Mouse (Mus musculus): Measurements from ENCODE around the gene Samd4b.

Samd4b gene

DNA sequence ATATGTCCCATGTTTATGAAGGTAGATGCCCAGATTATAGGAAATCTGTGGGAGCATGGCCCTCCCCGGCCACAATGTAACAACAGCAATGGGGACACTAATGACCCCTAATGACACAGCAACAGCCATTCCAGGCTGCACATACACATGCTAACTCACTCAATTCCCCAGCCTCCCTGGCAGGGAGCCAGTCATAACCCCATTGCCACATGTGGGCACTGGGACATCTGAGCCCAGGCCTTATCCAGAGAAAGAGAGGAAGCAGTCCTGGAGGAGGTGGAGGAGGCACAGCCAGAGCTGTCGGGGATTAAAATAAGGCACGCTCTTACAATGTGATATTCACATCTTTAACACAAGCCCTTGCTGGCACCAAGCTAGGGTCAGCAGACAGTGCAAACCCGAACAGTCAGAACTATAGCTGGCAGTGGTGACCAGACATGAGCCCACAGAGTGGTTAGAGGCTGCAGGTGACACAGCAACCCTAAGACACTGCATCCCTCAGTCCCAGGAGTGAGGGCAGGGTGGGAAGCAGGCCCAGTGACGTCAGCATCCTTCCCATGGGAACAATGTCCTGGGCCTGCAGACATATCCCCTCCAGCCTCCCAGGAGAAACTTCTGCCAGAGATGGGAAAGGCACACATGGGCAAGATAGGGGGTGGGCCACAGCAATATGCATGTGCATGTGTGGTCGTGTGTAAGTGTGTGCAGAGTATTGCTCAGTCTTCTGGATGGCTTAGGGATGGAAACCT is 11.1 kb downstream of the Samd4b start:
- peak; percentile 56 to 73 for DNase-seq

DNA sequence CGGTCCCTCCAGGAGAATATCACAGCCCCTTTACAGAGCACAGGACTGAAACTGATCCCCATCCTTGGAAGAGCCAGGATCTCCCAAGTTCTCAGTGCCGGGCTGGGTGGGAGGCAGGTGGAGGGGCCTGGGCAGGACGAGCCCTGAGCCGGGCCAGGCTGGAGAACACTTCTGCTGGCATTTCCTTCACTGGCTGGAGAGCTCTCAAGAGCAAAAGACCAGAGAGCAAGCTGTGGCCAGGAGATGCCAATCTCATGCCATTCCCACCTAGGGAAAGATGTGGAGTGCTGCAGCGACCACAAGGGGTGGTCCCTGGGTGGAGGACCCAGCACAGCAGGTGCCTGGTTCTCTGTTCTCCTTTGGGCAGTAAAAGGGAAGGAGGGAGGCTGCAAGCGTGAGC is 12.9 kb downstream of the Samd4b start:
- peak; percentile 56 to 69 for DNase-seq

DNA sequence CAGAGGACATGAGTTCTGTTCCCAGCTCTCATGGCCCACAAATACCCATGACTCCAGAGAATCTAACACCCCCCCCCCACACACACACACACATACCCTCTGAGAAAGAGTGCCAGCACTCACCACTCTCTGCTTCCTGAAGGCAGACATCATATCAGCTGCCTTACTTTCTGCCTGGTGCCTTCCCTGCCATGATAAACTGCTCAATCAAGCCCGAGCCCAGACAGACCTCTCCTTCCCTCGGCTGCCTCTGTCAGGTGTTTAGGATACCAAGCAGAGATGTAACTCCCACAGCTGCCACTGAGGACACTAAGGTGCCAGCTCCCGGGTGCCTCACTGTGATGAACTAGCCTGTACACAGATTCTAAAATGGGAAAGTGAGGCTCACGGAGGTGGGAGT is 13.5 kb downstream of the Samd4b start:
- no peak for DNase-seq

DNA sequence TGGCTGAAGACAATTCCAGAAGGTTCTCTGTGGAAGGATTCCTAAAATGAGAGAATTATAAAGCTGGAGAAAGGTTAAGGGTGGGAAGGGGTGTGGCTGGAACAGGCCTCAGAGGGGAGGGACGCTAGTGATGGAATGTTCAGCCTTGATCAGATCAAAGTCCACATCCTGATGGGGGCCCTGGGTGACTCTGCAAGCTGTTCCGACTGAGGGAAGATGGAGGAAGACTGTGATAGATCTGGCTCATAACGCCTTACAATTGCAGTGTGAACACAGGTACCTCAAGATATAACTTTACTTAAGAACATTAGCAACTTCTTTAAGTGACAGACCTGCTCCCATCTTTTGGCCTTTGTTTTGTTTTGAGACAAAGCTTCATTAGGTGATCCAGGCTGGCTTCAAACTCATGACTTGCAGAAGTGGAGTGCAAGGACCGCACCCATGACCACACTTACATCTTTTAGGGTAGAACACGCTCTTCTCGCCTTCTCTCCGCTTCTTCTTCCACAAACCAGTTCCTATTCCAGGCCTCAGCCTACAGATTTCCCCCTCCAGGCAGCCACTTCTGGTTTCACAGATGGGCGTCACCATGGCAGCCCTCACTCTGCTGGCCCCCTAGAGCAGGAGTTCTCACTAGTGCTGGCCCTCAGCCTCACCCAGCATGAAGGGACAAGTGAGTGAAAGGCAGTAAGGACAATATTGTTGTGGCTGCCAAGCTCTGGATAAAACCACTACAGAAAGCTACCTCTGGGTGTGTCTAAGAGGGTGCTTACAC is 14.2 kb downstream of the Samd4b start:
- DNase-seq, result peak in 1 of 2 experiments; percentile 69

DNA sequence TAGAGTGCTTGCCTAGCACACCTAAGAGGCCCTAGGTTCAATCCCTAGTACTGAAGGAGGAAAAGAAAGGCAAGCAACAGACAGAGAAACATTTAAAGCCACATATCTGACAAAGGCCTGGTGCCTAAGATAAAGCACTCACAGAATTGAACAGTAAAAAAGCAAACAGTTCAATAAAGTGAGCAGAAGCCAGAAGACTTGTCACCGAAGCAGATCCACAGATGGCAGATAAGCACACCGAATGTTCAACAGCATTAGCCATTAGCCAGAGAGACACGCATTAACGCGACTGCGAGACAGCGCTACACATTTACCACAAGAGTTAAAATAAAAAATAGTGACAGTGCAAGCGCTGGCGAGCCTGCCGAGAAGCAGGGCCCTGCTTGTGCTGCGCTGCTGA is 15.1 kb downstream of the Samd4b start:
- no peak for DNase-seq

DNA sequence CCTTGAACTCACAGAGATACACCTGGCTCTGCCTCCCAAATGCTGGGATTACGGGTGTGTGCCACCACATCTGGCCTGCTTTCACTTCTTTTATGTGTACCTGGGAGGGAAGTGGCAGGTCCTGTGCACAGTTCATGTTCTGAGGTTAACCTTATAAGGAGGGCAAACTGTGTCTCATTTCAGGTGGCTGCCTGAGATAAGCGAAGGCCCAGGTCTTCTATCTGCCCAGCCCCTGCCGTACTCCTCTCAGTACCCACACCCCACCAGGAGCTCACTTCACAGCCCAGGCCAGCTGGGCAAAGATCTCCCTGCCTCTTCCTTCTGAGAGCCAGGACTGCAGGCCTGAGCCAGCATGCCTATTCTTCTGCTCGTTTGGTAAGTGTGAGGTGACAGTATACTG is 16.2 kb downstream of the Samd4b start:
- no peak for DNase-seq

DNA sequence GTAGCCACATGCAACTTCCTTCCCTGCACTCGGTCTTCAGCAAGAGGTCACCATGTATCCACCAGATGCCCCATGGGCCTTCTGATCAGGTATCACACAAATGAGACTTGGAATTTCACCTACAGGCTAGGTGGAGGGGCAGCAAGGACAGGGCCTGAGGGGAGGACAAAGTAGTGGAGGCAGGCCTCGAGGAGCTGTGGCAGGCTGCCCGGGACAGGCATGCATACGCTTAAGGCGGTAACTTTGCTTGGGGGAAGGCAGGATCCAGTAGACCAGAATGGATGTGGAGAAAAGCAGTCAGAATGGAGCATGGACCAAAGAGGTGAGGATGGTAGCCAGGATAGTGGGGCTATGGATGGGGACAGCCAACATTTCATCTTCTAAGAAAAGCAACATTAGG is 18.1 kb downstream of the Samd4b start:
- no peak for DNase-seq

DNA sequence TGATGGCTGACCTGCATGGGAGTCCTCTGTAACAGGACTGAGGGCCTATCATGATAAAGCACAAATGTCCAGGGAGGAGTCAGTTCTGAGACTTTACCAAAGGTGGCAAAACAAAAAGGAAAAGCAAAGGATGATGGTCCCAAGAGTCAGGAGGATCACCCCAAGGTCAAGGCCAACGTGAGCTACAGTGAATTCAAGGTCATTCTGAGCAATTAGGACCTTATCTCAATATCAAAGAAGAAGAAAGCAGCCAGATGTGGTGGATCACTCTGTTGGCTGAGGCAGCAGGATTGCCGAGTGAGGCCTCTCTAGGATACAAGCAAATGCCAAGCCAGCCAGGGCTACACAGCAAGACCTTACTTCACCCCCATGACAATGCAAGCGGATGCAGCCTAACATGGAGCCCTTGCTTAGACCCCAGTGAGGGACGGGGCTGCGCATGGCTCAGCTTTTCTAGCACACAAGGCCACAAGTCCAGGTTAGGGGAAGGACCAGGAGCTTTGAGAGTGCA is 19.3 kb downstream of the Samd4b start:
- no peak for DNase-seq

DNA sequence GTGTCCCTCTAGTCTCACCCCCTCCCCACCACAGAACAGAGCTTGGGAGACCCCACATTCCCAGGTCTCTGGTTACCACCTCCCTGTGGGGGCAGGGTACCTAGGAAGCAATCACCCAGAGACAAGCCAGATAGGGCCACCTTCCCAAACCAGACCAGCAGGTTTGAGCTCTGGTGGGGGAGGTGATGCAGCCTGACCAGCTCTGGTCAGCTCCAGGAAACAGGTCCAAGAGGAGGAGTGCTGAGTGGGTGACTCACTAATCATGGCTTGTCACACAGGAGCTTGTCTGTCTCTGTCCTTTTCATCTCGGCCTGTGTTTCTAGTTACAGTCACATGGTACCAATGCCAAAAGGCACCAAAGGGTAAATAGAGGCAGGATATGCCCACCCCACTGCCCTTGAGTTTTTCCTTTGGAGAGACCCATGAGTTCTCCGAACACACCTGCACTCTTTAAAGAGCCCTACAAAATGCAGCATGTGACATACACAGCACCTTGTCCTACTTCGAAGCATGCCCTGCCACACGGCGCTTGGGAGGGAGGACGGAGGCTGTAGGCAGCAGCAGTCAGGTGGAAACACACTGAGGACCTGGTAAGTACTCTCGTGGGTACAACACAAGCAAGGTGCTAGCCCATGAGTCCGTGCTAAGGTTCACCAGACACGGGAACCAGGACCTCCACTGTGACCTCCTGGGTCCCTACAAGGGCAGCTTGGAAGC is 20.0 kb downstream of the Samd4b start:
- DNase-seq, result peak; percentile 90 to 95

DNA sequence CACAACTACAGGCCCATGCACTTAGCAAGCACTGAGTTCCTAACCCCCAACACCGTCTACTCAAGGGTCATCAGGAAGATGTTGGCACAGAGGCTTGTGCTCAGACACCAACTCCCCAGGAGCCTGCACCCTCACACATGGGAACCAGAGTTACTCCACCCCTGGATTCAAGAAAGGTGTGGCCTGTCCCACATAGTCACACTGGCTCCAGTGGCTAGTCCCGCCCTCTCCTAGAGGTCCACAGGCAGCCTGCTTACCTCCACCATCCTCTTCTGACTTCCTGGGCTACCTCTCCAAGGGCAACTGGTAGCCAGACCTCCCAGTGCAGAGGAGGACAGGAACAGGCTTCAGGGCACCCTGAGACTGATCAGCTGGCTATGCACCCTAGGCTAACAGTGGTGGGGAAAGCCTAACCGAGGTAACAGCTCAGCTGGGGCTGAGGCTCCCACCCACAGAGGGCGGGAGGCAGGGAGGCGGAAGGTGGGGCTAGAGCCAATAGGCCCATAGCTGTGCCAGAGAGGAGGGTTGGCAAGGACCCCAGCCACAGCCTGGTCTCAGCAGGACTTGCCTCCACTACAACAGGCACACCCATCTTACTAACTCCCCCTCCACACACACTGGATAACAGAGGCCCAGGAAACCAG is 21.6 kb downstream of the Samd4b start:
- peak; percentile 89 to 93 for DNase-seq

DNA sequence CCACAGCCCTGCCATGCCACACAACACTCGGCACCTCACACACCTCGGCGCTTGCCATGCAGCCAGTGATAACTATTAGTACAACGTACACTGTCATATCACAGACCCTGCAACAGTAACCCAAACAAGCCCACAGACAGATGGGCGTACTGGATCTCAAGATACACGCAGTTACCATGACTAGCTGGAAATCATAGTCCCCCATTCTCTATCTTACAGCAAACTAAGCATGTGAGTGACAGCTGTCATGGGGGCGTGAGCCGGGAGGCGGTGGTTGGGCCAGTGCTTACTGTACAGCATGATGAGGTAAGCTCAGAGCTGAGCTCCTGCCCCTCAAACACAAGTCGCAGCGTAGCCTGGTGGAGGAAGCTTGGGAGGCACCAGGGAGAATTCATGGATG is 22.3 kb downstream of the Samd4b start:
- no peak for DNase-seq

DNA sequence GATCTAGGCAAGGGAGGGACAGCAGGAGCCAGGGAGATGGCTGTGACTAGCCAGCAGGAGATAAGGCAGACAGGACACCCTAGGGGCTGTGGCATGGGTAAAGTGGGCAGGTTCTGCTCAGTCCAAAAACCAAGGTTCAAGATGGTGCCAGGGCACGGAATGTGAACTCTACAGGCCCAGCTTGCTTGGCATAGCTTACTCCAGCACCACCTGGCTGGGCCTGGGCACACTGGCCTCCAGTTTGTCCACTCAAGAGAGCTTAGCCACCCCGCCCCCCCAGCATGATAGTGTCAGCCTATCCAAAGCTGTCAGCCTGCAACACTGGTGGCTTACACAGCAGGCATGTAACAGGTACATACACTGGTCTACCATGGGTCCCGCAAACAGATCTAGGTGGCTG is 24.7 kb downstream of the Samd4b start:
- no peak for DNase-seq

DNA sequence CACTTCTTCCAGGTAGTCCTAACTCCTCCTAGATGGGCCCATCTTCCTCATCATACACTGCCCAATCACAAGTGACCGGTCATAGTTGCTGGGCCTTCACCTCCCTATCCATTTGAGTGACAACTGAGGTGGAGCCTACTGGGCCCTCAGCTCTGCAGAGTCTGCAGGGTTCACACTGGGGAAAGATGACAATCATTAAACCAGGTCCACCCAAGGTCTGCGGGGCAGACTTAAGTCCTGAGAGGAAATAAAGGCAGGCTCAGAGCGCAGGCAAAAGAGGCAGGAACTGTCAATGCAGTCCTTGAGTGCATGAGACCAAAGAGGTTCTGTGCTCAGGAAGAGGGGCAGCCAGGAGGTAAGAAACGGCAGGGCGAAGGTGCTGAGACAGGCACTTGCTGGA is 25.3 kb downstream of the Samd4b start:
- no peak for DNase-seq

DNA sequence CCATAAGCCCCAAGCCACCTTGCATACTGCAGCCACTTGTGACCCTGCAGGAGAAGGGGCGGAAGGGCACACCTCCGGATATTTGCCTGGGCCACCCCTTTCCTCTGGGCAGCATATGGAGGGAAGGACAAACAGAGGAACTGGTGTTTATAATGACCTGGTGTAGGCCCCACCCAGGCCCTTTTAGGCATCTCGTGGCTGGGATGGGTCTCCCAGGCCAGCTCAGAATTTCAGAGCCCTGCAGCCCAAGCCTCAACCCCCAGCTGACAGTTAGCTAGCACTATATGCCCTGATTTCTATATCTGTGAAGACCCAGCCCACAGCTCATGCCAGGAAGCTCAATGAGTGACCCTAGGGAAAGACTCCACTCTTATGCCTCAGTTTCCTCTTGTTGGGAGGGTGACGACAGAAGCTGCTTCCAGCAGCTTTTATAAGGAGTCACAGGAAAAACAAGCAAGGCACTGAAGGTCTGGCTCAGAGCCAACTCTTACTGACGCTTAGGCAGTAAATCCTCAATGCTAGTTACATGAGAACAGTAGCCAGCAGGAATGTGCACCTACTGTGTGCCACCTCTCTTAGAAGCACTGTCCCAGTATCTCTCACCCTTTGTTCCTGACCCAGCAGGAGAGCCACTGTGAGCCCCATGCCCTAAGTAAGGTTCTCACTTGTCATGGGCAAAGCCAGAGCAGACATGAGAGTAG is 26.8 kb downstream of the Samd4b start:
- peak; percentile 70 to 81 for DNase-seq

DNA sequence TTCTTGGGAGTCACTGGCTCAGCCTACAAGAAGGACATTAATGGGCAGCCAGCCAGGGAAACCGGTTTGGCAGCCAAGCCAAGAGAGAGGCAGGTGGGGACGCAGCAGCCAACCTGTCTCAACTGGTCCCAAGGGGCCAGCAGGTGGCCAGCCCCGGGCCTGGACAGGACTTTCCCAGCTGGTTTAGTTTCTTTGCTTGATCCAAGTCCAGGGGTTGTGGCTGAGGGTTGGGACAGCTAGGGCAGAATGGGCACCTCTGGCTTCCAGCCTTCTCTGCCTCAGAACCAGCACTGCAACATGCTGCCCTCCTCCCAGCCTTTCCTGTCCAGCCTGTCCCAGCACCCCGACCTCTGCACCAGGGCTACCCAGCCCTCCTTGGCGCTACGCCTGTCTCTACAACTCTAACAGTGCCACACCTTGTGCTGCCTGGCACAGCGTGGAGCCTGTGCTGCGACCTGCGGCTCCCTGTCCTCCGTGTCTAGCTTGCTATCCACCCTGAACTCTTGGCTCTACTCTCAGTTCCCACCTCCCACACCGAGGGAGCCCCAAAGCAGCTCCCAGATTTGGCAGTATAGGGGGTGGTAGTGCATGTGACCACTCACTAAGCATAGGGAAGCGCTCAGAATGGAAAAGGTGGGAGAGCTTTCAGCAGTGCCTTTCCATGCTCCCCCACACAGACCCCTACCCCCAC is 27.5 kb downstream of the Samd4b start:
- DNase-seq, result peak; percentile 95 to 97

DNA sequence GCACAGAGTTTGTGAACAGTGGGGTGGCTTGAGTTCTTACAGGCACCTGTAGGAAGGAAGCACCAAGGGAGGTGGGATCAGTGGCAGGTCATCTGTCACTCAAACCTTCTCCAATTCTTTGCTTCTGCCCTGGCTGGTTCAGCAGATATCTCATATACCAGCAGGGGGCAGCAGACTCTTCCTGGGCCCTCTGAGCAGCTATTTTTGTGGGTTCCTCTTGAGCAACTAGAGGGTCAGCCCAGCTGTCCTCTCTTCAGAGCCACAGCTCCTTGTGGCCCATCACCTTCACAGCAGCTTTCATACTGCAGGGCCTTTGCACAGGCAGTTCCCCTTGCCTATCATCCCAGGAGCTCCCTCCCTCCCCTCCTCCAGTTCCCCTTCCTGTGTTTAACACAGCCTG is 29.7 kb downstream of the Samd4b start:
- DNase-seq, result peak; percentile 65 to 76

DNA sequence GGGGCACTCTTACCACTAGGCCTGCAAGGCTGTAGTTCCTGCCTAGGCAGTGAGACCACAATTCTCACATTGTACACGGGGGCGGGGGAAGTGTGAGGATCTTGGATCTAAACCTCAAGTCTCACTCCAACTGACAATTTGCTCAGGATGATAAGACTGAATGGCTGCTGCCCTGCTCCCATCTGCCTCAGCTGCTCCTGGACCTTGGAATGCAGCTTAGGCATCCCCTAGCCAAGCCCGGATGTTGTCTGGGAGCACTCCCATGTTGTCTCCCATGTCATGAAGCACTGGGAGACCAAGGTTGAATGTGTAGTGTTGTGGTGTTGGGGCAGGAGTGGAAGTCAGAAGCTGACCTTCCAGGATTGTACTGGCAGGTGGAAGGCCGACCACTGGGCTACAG is 30.4 kb downstream of the Samd4b start:
- no peak for DNase-seq

DNA sequence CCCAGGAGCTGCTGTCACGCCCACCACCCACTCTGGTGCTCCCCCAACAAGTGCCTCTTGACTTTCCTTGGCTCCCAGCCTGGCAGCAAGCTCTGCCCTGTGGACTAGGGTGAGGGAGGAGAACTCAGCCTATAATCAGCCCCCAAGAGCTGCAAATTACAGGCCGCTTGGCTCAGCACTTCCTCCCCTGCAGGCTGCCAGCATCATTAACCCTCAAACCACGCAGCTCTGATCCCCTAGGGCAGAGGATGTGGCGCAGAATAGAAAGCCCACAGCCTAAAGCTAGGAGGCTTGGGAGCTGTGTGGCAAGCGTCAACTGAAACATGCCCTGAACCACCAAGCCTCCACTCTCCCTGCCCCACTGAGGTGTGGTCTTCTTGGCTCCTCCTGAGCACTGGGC is 32.5 kb downstream of the Samd4b start:
- DNase-seq, result no peak

DNA sequence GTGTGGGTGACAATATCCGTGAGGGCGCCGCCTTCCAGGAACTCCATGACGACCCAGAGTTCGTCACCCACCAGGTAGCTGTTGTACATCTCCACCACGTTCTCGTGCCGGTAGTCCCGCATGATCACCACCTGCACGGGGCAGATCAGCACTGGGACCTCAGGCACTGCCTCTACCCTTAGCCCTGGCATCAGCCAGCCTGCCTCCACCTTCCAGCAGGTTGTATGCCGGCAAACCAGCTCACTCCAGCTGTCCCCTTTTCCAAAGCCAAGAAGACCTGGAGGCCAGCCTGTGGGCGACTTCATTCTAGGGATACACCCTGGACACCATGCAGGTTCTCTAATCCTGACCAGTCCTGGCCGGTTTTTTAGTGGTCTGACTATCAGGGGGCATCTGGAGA is 35.0 kb downstream of the Samd4b start:
- no peak for DNase-seq

DNA sequence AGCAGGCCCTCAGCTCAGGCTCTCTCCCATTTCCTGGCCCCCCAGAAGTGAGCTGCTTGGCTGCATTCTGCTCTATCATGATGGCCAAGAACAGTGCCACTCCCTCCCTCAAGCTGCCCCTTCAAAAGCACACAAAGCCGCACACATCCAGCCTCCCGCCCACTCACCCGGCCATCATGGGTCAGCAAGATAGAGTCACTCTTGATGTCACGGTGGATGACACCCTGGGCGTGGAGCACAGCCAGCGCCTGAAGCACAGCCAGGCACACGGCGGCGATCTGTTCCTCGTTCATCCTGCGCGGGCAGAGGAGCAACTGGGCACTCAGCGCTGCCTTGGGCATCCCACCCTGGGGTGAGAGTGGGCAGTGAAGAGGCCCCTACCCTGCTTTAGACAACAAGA is 35.6 kb downstream of the Samd4b start:
- DNase-seq, result no peak

DNA sequence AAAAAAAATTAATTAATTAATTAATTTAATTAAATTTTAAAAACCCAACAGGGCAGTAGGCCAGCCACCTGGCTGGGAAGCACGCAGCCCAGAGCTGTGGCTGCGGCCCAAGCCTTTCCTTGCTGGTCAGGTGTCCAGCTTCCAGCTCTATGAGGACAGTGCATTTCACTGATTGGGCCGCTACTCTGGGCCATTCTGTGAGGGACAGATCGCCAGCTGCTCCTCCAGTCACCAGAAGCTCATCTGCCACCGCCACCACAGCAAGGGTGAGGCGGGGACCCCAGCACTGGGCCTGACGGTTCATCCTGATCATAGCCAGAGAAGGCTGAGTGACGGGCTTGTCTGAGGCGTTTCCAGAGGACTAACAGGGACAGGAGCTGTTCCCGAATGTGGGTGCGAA is 36.0 kb downstream of the Samd4b start:
- DNase-seq, result no peak

DNA sequence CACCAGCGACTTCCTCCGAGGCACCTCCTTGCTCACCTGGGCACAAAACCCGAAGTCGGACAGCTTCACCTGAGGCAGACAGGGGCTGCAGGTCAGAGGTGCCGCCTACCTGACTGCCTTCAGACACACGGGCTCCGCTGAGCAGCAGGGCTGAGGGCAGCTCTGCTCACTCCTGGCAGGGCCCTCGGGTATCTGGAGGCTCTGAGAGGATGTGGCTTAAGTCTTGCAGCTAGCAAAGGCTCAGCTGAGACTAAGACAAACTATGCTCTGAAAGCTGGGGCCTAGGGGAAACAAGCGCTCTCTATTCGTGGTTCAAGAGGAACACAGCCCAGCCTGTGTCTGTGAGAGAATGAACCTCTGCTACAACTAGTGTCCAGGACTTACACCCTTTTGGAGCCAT is 37.1 kb downstream of the Samd4b start:
- no peak for DNase-seq

Data from lung, adult 18-20 months (tissue).